Mouse (Mus musculus) kidney, adult 2 months (tissue): ENCODE measurements around the gene Cd320. TPM values are rescaled to one million over a fixed set of nuclear protein-coding genes. Genes with fewer than 3 reads are reported as not detected.
A peak's percentile ranks its signal among the peaks of the same experiment; 100 is the strongest.
"Not testable (repeated sequence)": the region's sequence is repeated elsewhere in the genome, so short reads cannot be mapped to it uniquely, and the experiment has no call there.

Source experiments
- DNase-seq: peaks from one replicate; pipeline ENCODE4 v3.0.0; 2021
- H3K27ac ChIP-seq: fragments of 200-500 bp; 2 replicates; pipeline ENCODE4 v1.5.1; 2012; ENCODE audit warnings: low read depth, low read length, control low read depth, inconsistent platforms; ENCODE audit not compliant: insufficient read depth
- H3K27me3 ChIP-seq: fragments of 200-500 bp; replicated peaks from 2 replicates; pipeline ENCODE4 v1.6.1; 2012; ENCODE audit warnings: mild to moderate bottlenecking, moderate library complexity, low read length, inconsistent platforms; ENCODE audit not compliant: control insufficient read depth, insufficient read depth
- H3K36me3 ChIP-seq: fragments of 200-500 bp; 2 replicates; pipeline ENCODE4 v1.6.1; 2012; ENCODE audit warnings: mild to moderate bottlenecking, moderate library complexity, low read length, inconsistent platforms; ENCODE audit not compliant: control insufficient read depth, insufficient read depth
- H3K4me1 ChIP-seq: fragments of 200-500 bp; 2 replicates; pipeline ENCODE4 v1.6.1; 2011; ENCODE audit warnings: low read length; ENCODE audit not compliant: control insufficient read depth, insufficient read depth
- H3K4me3 ChIP-seq: fragments of 200-500 bp; 2 replicates; pipeline ENCODE4 v1.5.1; 2011; ENCODE audit warnings: mild to moderate bottlenecking, low read depth, low read length, control low read depth; ENCODE audit not compliant: insufficient read depth
- CTCF ChIP-seq: fragments of 200-500 bp; conservative IDR thresholded peaks from 2 replicates; pipeline ENCODE4 v1.5.1; 2011; ENCODE audit warnings: low read depth, mild to moderate bottlenecking, control low read depth, low read length, moderate library complexity, mixed read lengths; ENCODE audit not compliant: insufficient read depth, insufficient read length
- POLR2A ChIP-seq: fragments of 200-500 bp; IDR thresholded peaks from one replicate; pipeline ENCODE4 v1.6.1; 2011; ENCODE audit warnings: low read depth, low read length, control low read depth
- WGBS: fragments of 180-500 bp; shearing (Covaris S2); methylation state at CpG from one replicate; pipeline ENCODE4 v1.1.7; 2018; 5-methylcytosine and 5-hydroxymethylcytosine counted together
- polyA plus RNA-seq: library from polyadenylated mRNA; depleted of rRNA; stranded (reverse); fragments of >200 nt; gene quantifications from 2 replicates; pipeline ENCODE4 v1.2.3, GENCODE M21; 2012

Cd320 gene
- polyA plus RNA-seq, 1 experiment, result 71.3 TPM

DNA sequence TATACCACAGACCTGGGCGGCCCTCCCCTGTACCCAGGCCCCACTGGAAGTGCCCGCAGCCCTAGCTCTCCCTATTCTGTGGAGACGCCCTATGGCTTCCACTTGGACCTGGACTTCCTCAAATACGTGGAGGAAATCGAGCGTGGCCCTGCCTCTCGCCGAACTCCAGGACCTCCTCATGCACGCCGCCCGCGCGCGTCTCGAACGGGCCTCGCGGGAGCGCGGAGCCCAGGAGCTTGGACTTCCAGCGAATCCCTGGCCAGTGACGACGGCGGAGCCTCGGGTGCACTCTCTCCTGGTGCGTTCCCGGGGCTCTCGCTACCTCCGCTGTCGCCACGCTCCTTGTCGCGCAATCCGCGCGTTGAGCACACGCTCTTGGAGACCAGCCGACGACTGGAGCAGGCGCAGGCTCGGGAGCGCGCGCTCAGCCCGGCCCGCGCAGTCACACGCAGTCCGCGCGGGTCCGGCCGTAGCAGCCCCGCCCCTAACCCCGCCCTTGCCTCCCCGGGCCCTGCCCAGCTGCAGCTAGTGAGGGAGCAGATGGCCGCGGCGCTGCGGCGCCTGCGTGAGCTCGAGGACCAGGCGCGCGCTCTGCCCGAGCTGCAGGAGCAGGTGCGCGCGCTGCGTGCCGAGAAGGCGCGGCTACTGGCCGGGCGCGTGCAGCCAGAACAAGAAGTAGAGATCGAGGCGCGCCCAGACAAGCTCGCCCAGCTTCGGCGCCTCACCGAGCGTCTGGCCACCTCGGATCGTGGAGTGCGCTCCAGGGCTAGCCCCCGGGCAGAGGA is 25.5 kb upstream of the Cd320 start:
- TF ChIP-seq POLR2A, result no peak
- Histone ChIP-seq H3K4me3 (peak overlapping the region; percentile 59), H3K27ac (peak overlapping the region; percentile 80), H3K27me3 (no peaks in the 10 kb centered on the region), H3K36me3 (no peaks in the 10 kb centered on the region; the same call in 1 of the 2 replicates), H3K4me1 (peaks cover 8% of the 10 kb centered on the region; the same call in 1 of the 2 replicates)
- DNase-seq, result peak; percentile 95
- under 1% methylated on average over 89 of the region's 89 CpGs for WGBS

DNA sequence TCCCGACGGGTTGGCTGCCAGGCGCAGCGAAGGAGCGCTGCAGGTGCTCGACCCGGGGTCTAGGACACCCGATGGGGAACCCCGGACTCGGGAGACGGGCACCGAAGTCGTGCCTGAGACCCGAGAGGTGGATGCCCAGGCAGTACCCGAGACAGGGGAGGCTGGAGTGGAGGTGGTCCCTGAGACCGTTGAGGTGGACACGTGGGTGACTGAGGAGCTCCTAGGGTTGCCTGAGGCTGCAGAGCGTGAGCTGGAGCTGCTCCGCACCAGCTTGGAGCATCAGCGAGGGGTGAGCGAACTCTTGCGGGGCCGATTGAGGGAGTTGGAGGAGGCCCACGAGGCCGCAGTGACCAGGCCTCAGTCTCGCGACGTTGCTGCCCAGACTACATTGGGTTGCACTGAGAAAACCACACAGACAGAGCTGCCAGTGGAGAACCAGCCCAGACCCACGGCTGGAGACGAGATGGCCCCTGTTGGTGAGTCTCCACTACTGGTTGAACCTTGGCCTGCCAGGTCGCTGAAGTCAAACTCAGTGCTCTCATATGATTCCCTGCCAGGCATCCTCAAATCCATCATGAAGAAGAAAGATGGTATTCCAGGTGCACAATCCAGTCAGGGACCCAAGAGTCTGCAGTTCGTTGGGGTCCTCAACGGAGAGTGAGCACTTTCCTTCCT is 24.8 kb upstream of the Cd320 start:
- H3K27me3 ChIP-seq, result no peaks in the 10 kb centered on the region
- peaks cover 2% of the 10 kb centered on the region; the same call in 1 of the 2 replicates for H3K36me3 ChIP-seq
- 18% methylated on average over 33 of the region's 33 CpGs for WGBS
- DNase-seq, result no peak
- H3K27ac ChIP-seq, result peak overlapping the region; percentile 2; the same call in 1 of the 2 replicates
- TF ChIP-seq POLR2A (no peak), CTCF (no peak)
- H3K4me3 ChIP-seq, result peak overlapping the region; percentile 49
- peaks cover 8% of the 10 kb centered on the region; the same call in 1 of the 2 replicates for H3K4me1 ChIP-seq

GRCm38 (mm10) chr17:33822436-33822959 is 20.4 kb upstream of the Cd320 start:
- H3K27me3 ChIP-seq, result no peaks in the 10 kb centered on the region
- no peak overlapping the region for H3K4me3 ChIP-seq
- H3K4me1 ChIP-seq, result peaks cover 15% of the 10 kb centered on the region
- H3K27ac ChIP-seq, result no peak overlapping the region
- DNase-seq, result no peak
- 75% methylated on average over 1 of the region's 1 CpGs for WGBS
- H3K36me3 ChIP-seq, result peaks cover 2% of the 10 kb centered on the region; the same call in 1 of the 2 replicates
- TF ChIP-seq POLR2A (no peak), CTCF (no peak)

DNA sequence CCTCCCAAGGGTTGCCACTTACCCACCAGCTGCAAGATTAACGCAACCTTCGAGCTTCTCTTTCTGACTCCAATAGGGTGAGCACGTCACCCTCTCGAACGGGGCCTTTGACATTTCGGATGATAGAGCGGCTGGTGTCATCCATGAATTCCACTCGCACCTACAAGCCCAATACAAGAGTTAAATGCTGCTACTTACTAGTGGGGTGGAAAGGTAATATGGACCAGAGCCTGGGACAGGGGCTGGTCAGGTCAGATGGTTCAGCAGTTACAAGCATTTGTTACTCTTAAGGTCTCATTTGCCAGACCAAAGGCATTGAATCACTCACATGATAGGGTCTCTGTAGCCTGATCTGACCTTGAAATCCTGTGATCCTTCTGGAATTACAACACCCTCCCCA is 19.7 kb upstream of the Cd320 start:
- not testable (repeated sequence) for H3K27ac ChIP-seq, H3K4me3 ChIP-seq, H3K27me3 ChIP-seq, DNase-seq, H3K36me3 ChIP-seq
- WGBS, result 64% methylated on average over 8 of the region's 8 CpGs
- H3K4me1 ChIP-seq, result peaks cover 16% of the 10 kb centered on the region

DNA sequence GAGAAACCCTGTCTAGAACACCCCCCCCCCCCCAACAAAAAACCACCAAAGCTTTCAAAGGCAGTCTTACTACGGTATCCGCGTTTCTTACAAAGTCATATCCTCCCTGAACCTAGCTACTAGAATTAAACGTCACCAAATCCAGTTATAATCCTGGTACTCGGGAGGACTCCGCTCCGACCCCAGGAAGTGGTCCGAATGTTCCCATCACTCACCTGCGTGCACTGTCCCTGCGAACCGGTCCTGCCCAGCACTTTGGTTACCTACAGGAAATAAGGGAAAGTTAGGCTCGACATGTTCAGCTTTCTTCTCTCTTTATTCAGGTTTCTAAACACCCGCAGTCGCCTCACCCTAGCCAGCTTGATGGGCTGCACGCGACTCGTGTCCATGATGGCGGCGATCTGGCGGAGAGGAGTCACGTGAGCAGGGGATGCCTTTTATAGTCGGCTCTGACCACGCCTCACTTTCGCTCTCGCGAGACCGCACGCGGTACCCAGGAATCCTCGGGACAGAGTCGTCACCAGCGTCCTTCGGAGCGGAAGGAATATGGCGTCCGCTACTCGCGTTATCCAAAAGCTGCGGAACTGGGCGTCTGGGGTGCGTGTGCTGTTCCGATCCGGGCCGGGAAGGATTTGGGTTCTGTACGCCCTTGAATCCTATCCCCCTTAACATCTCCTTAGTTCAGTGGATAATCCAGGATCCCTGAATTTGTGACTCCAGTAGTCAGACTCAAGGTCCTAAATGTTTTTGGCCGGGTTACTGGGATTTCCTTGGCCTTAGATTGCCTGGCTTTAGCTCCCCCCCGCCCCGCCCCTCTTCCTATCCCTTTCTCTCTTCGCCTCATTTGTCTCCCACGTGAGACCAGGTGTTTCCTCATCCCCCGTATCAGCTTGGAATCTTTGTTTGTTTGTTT is 18.6 kb upstream of the Cd320 start, which contains the start of the genes Rps28 and Ndufa7:
Gene Rps28 (minus strand): TSS at position 479 of the 913 bp plus-strand sequence.
Gene Ndufa7 (plus strand): TSS at position 489 of the 913 bp plus-strand sequence.
- Histone ChIP-seq H3K27ac (peak within 1 kb of the TSS; percentile 84), H3K36me3 (peaks cover 2% of the 10 kb centered on the region; the same call in 1 of the 2 replicates), H3K4me1 (peaks cover 22% of the 10 kb centered on the region), H3K4me3 (peak within 1 kb of the TSS; percentile 77), H3K27me3 (no peaks in the 10 kb centered on the region)
- TF ChIP-seq CTCF (no peak), POLR2A (peak; percentile 95)
- peak; percentile 99 for DNase-seq
- under 1% methylated on average over 51 of the region's 51 CpGs for WGBS

- 2% methylated on average over 6 of the region's 6 CpGs for WGBS
- not testable (repeated sequence) for H3K36me3 ChIP-seq, H3K27me3 ChIP-seq, DNase-seq
- Histone ChIP-seq H3K4me3 (peak overlapping the region; percentile 77), H3K27ac (peak overlapping the region; percentile 84), H3K4me1 (peaks cover 23% of the 10 kb centered on the region)
Measured at GRCm38 (mm10) chr17:33824997-33825330, 17.9 kb upstream of the Cd320 start.
